Mouse (Mus musculus): ENCODE results near the gene Arhgap24.

Gene Arhgap24

DNA sequence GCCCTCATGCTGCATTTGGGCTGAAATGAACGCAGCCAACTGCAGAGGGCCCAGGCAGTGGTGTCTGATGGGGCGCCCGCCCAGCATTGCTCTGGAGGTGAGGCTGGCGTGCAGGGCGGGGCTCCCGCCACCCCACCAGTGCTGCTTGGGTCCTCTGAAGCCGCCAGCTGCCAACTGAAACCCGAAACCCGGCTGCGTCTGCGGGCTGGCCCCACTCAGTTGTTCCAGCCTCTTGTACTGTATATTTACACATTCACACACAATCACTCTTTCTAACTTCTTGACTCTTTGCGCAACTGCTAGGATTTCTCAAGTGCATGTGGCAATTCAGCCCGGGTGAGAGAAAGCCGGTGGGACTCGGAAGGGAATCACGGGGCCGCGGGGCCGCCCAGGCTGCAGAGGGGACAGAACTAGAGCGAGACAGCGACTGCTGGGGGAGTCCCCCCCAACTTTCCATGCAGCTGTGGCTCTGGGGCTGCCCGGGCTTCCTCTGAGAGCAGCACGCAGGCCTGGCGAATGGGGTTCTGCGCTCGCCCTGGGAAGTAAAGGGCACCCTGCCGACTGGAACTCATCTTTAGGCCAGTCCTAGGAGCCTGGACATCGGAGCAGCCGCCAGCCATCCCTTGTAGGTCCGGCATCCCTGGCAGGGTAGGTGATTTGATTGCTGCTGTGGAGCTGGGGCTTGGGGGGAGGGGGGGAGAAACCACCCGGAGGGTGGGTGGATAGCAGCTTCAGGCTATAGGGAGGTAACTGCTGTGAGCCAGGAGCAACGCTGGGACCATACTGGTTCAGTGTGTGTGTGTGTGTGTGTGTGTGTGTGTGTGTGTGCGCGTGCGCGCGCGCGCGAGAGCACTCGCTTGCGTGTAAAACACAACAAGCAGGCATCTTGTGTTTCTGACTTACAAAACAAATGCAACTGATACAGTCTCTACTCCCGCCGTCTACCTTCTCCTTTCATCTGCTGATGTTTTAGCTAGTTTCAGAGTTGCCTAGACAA lies at the start of gene Arhgap24:
Gene Arhgap24, plus strand, starts transcription at position 177 of the 997 bp plus-strand sequence.
- peak; percentile 22 for DNase-seq (ENCODE audit: low spot score)

DNA sequence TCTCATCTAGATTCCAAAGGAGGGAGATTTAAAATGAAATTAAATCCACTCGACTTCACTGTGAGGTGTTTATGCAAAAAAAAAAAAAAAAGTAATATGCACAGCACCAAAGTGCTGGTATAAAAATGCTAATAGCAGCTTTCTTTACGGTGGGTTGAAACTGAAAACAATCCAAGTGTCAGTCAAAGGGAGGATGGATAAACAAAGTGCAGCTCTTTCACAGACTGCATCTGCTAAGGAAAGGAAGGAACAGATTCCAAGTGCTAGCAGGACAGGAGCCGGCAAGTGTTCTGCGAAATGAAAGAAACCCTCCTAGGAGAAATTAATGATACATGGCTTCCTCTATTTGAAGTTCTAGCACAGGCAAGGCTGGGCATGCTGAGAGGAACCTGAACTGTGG lies 47.0 kb upstream of the Arhgap24 start:
- no peak for DNase-seq (ENCODE audit: low spot score)

DNA sequence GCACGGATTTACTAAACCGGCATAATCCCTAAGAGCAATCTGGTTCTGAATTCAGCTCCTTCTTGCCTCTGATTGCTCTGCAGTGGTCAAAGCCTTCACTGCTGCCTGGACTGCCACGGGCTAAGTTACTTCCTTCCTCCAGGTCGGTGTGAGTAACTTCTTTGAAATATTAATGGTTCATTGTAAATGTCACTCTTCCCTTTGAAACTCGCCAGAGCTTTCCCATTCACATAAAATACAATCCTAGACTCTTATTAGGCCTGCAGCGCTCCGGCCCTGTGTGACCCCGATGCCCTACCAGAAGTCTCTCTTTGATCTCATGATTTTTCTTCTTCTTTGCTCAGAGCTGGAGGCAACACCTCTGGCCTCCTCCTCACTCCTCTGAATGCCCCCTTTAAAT lies 44.6 kb upstream of the Arhgap24 start:
- DNase-seq (ENCODE audit: low spot score): no peak

DNA sequence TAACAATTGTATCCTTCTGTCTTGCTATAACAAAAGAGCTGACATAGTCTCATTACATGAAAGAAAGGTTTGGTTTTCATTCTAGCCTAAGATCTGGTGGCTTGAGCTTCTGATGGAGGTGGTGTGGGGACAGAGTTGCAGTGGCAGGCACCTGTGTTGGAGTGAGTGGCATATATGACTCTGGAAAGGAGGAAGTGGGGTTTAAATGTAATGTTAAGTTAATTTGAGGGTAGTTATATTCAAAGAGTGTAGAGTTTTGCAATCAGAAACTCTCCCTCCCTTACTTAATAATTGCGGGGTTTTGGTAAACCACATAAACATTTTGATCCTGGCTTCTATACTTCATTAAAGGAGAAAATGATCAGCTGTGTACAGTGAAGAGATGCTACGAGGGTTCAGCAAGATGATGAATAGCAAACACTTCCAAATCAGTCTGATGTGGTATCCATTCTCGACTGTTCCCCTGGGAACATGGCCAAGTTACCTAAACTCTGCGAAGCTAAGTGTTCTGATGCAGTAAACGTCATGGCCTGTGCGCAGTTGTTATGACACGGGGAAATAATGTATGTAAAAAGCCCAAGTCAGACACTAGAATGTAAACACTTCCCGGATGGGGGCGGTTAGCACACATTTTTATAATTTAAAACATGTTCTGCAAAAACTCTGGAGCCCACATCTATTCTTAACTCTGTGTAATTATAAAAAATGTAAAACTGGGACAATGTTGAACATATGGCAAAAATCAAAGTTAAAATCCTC lies 41.9 kb upstream of the Arhgap24 start:
- DNase-seq (ENCODE audit: low spot score): no peak

DNA sequence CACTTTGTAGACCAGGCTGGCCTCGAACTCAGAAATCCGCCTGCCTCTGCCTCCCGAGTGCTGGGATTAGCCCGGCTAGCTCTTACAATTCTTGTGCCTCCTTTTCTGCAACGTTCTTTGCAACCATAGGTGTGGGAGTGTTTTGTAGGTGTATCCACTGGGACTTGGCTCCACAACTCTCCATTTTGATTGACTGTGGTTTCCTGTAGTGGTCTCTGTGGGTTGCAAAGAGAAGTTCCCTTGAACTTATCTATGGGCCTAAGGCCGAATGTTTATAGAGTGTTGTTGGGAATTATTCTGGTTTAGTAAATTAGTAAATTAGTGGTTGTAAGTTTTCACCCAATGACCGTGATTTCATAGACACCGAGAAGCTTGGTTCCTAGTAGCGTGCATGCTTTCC lies 33.8 kb upstream of the Arhgap24 start:
- DNase-seq (ENCODE audit: low spot score): no peak

DNA sequence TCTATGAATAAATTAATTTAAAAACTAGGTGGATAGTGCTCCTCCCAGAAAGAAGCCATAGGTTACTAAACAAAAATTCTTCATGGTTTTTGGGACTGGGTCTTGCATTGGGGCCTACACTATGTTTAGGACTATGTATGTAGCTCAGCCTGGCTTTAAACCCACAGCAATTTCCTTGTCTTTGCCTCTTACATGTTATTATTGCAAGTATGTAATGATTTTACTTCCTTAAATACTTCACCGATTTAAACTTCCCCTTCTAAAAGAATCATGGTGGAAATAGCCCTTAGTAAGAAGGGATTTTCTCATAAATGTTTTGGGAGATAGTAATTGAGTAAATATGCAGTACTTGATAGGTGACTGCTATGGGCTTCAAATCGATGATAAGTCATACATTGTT lies 30.3 kb upstream of the Arhgap24 start:
- no peak for DNase-seq (ENCODE audit: low spot score)

DNA sequence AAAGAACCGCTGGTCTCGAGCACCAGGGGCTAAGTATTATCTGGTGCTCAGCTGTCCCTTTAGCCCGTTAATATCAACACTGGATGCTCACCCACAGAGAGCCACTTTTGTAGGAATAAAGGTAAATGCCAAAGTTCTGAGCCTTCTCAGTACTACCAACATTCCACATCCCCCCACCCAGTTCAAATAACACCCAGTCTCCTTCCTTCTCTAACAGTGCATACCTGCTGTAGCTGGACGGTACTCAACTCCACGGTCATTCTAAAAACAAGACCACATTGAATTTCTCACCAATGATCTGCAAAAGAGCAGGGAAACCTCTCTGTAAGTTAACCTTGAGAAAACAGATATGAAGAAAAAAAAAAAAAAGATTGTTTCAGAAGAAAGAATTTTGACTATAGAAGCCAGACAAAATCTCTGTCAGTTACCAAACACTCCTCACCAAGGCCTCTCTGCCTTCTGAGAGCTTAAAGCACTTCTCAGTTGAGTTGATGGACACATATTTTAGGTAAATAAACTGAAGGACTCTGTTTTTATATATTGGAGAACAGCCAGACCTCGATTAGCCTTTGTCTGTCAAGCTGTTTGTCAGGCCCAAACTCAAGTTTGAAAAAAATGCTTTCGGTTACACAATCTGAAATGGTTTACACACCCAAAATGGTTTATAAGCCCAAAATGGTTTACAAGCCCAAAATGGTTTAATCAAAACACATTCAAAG lies 29.0 kb upstream of the Arhgap24 start:
- DNase-seq (ENCODE audit: low spot score): no peak

DNA sequence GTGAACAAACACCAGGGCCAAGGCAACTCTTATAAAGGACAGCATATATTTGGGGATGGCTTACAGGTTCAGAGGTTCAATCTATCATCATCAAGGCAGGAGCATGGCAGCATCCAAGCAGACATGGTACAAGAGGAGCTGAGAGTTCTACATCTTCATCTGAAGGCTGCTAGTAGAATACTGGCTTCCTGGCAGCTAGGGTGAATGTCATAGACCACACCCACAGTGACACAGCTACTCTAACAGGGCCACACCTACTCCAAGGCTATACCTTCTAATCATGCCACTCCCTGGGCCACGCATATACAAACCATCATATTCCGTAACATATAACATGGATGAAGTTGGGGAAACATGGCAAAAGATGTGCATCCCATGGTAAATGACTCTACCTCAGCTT lies 27.9 kb upstream of the Arhgap24 start:
- DNase-seq (ENCODE audit: low spot score): no peak

DNA sequence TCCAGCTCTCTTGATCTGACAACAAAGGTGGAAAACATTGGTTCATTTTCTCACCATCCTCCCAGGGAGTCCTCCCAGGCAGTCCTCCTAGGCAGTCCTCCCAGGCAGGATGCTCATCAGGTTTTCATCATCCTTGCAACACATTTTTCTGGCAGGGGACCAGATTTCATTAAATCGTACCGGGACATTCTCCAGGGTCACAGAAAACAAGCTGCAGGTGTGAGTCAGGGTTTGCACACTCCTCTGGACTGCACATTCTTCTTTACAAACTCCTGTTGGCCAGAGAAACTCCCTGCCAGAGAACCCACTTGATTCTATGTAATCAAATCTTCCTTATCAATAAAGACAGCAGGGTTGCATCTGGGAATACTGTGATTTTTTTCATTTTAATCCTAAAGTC lies 25.9 kb upstream of the Arhgap24 start:
- DNase-seq (ENCODE audit: low spot score): no peak

DNA sequence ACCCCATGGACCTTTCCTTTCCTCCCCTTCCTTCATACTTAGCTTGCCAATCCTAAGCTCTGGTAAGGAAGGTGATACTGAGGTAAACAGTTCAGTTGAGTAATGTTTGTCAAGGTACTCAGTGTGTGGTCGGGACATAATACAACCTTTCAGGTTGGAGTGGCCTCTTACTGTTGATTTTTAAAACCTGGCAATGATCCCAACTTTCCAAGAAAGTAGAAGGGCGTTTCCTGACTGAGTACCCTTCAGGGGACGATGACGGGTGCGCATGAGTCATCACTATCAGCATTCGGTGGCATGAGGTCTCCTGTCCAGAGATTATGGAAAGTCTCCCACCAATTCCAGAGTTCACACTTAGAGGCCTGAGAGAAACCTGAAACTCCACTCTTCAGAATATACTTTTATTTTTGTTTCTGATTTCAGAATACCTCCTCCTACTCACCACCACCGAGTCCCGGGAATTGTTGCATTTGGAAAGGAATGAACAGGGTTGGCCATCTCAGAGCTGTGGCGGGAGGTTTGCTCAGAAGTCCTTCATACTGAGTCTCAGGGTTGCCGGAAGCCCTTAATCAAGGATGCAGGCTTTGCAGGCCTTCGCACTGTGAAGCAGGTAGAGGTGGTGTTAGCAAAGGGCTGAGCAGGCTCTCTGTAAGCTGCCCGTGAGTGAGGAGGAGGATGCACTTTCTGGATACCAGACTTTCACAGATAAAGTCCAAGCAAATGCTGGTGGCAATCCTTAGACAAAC lies 20.6 kb upstream of the Arhgap24 start:
- no peak for DNase-seq (ENCODE audit: low spot score)

DNA sequence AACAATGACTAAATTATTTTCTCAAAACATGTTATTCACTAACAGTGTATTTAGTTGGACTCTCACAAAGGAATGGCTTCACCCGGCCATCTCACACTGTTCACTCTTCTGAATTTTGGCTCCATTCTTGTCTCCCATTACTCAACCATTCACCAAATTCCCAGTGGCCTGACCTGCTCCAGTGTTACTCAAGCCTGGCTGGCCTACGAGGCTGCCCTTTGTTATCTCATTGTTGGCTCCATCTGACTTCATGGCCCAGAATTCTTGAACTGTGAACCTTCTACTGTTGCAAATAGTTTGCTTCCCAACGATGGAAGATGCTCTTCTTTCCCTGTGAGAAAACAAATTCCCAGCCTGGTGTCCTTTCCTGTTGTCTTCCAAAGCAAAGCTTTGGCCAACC lies 18.2 kb upstream of the Arhgap24 start:
- DNase-seq (ENCODE audit: low spot score): no peak

DNA sequence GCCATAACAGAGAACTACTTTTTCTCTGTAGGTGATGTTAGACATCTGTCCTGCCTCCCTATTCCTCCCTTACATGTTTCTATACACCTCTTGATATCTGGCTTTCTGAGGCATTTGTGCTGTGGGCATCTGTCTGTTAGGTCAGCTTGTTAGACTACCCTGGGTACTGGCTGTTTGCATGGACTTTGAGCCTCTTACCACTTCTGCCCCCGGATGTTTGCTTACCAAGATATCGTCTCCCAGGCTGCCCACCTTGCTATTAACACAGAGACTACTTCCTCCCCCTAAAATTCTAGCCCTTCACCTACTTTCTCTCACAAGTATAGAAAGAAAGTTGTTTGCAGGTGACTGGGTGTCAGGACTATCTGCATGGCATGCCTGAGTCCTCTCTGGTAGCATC lies 15.8 kb upstream of the Arhgap24 start:
- DNase-seq (ENCODE audit: low spot score): no peak

DNA sequence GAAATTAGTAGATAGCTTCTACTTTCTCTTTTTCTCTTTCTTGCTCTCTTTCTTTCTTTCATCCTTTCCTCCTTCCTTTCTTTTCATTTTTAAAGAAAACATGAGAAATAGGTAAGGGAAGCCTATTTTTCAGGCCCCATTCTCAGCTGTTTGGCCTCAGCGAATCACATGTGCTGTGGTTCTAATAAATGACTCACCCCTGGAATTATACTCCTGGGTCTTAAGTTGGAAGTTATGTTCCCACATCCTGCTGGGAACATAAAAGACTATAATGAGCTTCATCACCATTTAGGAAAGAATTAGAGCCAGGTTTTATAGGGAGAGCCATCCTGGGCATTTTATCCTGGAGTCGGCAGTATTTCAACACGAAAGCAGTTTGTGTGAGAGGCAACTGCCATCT lies 12.9 kb upstream of the Arhgap24 start:
- no peak for DNase-seq (ENCODE audit: low spot score)

DNA sequence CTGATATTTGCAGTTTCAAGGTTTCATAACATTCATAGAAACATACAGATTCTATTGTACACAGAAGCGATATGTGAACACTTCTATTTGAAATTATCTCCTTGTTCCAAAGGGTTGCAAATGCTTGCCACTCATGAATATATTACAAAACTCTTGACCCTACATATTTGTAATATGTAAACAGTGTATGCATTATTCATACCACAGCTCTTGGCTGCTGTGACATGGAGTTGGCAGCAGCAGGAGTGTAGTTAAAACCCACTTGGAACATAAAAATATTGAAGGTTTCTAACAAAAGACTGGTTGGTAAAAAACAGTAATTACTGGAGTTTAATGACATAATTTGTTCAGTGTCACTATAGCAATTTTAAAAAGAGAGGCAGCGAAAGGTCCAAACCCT lies 10.9 kb upstream of the Arhgap24 start:
- no peak for DNase-seq (ENCODE audit: low spot score)

DNA sequence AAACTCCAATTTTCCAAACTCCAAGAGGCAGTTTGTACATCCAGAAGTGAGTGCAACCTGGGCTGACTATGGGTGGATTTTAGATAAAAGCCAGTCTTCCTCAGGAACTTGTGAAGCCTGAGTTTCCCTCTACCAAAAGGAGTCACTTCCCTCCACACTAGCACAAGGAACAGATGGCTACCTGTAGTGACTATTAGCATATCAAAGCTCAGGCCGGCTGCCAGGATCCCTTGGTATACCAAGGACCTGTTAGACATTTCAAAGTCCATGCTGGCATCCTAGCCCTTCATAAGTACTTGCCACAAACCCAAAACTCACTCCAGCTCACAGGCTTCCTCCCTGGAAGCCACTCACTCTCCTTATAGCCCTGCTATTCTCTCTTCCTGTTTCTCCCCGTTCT lies 3.1 kb upstream of the Arhgap24 start:
- no peak for DNase-seq (ENCODE audit: low spot score)

DNA sequence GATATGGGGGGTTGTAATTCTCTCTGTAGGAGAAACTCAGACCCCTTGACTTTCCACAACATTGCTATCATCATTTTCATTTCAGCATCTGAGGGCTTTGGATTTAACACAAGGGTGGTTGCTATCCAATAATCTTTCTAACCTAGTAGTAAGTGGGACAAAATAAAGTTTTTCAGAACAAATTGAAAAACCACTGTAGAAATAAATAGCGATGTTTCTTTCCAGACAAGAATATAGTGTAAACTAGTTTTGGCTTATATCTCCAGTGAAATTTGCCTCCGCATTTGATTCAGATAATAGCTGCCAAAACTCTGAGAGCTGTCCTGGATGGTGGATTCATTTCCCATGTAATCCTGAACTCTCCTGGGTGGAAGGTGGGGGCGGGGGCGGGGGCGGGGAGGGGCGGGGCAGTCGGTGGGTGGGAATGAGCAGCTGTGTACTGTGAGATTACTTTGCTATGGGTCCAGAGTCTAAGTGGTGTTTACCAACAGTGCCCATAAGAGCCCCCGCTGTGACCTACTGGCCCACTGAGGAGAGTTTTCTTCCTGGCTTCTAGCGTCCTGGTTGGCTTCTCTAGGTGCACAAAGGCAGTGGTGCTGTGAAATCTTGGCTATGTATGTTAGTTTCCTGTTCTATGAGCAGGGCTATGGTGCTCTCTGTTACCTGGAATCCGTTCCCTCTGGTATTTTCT lies 2.2 kb downstream of the Arhgap24 start:
- no peak for DNase-seq (ENCODE audit: low spot score)

DNA sequence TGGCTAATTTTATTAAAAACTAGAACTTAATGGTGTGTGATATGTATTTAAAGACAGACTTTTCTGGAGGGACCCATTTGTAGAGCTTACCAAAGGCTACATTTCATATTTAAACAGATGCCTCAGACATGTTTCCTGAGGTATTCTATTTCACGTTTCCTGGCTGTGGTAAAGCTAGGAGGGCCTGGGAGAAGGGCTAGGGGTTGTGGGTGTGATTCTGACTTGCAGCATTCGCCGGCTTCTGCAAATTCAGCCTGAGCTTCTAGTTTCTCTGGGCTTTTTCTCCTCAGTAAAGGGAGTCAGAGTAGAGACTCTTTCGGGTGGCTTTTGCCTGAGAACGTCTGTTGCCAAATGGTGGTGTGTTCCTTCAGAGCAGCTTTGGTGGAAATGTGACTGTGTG lies 10.4 kb downstream of the Arhgap24 start:
- no peak for DNase-seq (ENCODE audit: low spot score)

DNA sequence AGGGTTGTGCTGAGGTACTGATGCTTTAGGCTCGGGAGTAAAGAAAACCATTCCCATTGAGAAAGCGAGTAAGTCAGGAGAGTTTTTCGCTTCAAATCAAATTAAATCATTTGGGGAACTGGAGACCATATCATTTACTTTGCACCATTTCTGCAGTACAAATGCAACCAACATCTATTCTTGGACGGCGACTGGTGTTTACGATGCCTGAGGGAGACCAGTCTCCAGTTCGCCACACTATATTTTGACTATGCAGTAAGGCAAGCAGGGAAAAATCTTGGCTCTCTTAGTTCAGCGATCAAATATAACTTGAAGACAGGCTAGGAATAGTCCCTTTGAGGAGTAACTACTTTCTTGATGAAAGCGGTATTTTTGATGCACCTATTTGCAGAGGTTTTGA lies 11.0 kb downstream of the Arhgap24 start:
- DNase-seq (ENCODE audit: low spot score): no peak

DNA sequence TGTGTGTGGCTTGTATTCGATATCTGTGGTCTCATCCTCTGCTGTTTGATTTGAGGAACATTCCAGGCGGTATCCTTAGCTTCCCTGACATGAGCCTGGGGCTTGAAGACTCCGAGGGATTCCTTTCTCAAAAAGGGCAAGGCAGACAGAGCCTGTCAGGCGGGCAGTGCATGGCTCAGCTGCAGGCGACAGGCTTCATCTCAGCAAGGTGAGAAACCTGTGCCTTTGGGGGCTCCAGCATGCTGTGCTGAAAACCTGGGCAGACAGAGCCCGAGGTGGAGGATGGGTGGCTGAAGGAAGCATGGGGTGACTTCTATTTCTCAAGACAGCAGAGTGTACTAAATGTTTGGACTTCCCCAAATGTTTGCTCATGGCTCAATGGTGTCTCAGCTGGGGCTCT lies 13.6 kb downstream of the Arhgap24 start:
- no peak for DNase-seq (ENCODE audit: low spot score)

DNA sequence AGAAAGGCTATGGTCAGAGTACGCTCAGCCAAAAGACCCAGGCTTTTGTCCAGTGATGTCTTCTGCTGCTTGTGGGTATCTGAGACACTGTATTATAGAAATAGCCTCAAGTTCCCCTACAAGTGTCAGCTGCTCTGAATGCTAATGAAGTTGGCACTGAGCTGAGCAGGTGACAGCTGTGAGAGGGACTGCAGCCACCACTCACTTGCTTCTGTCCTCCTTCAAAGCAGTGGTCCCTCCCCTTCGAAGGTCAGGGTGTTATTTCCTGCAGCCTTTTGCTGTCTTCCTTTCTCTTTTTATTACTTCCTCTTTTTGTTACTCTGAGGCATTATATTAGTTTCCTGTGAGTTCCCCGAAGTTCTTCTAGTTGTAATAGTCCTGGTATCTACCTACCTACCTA lies 16.0 kb downstream of the Arhgap24 start:
- no peak for DNase-seq (ENCODE audit: low spot score)

DNA sequence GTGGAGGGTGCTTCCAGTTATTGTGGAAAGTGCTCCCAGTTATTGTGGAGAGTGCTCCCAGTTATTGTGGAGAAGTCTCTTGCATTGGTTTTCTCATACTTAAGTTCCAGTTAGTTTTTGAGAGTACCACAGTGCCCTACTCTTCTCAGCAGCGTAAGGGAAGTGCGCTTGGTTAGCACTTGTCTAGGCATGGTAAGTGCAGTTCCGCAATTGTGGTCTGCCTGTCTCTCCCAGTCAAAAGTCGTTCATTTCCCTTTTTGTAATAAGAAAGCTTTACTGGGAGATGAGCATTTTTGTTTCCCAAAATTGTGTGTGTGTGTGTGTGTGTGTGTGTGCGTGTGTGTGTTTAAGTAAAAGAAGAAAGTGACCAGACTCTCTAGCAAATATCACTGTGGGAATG lies 17.6 kb downstream of the Arhgap24 start:
- DNase-seq (ENCODE audit: low spot score): peak; percentile 25
